In the genomic region with DNA sequence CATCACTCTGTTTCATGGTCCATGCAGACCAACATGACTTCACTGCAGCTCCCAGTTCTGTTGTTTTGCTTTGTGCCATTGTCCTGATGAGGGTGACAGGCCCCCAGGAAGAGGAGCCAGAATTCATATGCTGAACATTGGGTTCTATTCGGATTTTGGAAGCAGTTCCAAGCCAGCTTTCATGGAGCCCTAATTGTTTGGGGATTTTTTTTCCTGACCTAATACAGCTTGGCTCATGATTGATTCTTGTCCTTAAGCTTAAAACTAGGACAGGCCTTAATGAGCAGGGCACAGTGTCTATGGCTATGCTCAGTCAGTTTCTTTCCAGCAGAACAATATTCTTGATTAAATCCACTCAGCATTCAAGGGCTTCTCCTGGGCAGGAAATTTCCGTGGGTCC, we compare ENCODE assay signal across 20 mouse cellular contexts. TPM values are rescaled to one million over a fixed set of nuclear protein-coding genes. Genes with fewer than 3 reads are reported as not detected.
"Had no signal": no experiment of that assay in that cellular context is flagged by ENCODE, and none has a peak within 500 bp of the region (broad histone marks: within the 10 kb centered on the region; RNA-seq: fewer than 3 reads in every experiment).

No protein-coding gene starts in this region.

- DNase-seq: kidney, adult 18-20 months; kidney, postnatal 10 days; kidney, postnatal 4 days; liver; liver, embryonic 13.5 days; liver, postnatal 0 days; lung, postnatal 14 days; retina, postnatal 1 day; right cerebral cortex, postnatal 4 days; spleen, adult 18-20 months; thymus, adult 18-20 months; thymus, postnatal 14 days had no signal

- H3K4me3 ChIP-seq: limb, embryonic 12.5 days; liver, embryonic 13.5 days; lung, embryonic 15.5 days; megakaryocyte, embryonic 14.5 days; midbrain, embryonic 15.5 days; neural tube, embryonic 12.5 days had no signal

- H3K27ac ChIP-seq: limb, embryonic 12.5 days; liver, embryonic 13.5 days; lung, embryonic 15.5 days; macrophage; midbrain, embryonic 15.5 days; neural tube, embryonic 12.5 days had no signal

- ATAC-seq: liver, postnatal 0 days; midbrain, embryonic 15.5 days had no signal

RNA-seq across cellular contexts. Expression of gene Htra1, which starts 17.7 kb away (rescaled TPM):
- total RNA-seq: monocyte, adult 5-6 weeks; neutrophil, adult 5-6 weeks had no signal
